Mouse (Mus musculus) heart, postnatal 0 days (tissue): ENCODE results near the gene Mark3.

Source experiments
- CTCF ChIP-seq: IDR thresholded peaks from 2 replicates; pipeline ENCODE4 v1.5.1; 2016; ENCODE audit warnings: antibody characterized with exemption, control low read depth, low read depth
- EP300 ChIP-seq: IDR thresholded peaks from 2 replicates; pipeline ENCODE4 v1.6.1; 2016; ENCODE audit warnings: antibody characterized with exemption, low read depth

DNA sequence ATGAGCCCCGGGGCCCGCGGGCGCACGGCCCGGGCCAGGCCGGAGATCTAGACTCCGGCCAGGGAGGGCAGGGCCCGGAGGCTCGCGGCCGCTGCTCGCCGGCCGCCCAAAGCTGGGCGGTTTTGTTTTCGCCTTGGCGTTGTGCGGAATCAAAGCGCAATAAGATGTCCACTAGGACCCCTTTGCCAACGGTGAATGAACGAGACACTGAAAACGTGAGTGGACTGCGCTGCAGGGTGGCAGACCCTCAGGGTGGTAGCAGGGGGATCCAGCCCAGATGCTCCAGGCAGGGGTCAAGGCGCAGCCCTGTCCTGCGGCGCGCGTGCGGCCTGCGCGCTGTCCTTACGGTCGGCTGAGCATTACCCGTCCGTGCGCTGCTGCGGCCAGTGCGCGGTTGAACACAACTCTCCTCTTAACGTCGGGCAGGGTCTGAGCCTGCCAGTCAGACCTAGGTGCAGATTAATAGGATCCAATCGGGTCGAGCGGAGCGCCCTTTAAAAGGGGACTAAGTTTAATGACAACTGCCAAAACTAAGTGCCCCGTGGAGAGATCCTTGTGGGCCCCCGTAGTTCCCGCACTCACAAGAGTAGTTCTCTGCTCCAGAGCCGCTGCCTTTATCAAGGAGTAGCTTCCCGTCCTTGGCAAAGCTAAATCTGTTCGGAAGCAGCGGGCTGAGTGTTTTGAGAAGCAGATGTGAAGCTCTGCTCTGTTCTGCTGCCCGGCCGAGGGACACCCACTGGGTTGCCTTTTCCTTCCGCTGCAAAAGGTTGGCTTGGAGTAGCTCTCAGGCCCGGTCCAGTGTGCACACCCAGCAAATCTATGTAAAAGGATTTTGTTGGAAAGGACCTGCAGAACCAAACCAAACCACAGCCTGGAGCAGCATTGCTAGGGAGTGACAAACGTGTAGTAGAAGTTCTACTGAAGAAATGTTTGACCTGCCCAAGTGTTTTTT is 840 bp downstream of the Mark3 start:
- TF ChIP-seq CTCF, result no peak
- no peak for TF ChIP-seq EP300
